Mouse (Mus musculus) B cell, adult 67 days (primary cell): ENCODE results near the gene Fndc11. TPM values are rescaled to one million over a fixed set of nuclear protein-coding genes. Genes with fewer than 3 reads are reported as not detected.

Experiments
- total RNA-seq, 2 experiments: library from RNA; stranded (reverse); gene quantifications; 4 replicates each; pipeline ENCODE4 v1.2.4; 2023

The Fndc11 gene
- under 1 TPM; 0.65 to 0.78 TPM for total RNA-seq

DNA sequence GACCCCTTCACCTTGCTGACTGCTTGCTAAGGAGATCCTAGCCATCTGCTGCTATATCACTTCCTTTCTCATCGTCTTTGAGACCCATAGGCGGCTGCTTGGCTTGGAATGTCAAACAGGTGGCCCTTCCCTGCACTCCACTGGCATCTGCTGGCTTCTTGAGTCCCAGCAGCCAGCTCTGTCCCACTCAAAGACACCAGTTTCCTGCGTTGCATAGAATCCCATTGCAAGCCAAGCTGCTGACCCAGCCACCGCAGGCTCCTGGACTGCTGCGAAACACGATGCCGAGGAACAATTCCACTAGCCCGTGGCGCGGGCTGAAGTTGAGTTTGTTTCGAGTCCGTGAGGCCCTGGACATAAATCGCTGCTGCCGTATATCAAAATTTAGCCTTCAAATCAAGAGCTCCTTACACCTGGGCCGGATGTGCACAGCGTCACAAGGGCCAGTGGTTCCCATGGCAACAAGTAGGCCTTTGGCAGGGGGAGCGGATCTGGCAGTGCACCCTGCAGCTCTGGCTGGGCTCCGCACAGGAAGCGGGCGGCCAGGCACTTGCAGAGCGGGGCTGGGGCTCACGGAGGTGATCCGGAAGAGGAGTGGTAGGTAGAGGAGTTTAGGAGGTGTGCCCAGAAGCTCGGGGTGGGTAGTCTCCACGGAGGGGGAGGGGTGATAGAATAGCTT is at the start of gene Fndc11:
Gene Fndc11 (plus strand): TSS at position 476 of the 679 bp plus-strand sequence.

DNA sequence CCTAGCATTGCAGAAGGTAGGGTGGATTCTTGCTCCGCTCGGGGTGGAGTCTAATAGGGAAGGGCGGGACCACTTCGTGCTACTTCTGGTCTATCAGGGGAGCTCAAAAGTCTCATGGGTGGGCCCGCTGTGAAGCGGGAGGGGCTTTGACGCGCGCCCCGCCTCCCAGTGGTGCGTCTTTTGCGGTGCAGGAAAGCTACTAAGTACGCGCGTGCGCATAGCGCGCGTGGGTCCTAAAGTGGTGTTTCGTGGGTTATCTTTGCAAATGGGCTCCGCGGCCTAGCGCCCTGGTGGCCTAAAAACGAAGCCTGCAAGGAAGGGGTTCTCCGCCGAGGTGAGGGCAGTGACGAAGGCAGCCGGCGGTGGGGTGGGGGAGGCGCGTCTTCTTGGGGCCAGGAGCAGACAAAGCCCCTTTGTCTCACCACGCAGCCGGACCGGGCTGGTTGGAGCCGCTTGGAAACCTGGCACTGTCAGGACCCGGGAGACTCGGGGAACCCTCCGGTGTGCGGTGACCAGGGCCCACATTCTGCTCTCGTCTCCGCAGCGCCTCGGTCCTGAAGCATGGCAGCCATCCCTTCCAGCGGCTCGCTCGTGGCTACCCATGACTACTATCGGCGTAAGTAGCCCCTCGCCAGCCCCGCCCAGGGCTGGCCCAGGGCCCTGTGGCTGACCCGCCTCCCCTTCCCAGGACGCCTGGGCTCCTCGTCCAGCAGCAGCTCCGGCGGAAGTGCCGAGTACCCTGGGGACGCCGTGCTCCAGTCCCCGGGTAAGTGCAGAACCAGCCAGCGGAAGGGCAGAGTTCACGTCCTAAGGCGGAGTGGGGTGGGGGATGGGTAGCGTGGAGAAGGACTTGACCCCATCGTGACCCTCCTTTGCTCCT is 32.5 kb upstream of the Fndc11 start, which contains the start of gene Ppdpf:
Gene Ppdpf (plus strand): TSS at position 127 of the 880 bp plus-strand sequence.

GRCm38 (mm10) chr2:181202422-181202821 is 17.4 kb upstream of the Fndc11 start, which contains the start of gene Ptk6:
Gene Ptk6 (minus strand): TSS chr2:181202789.

GRCm38 (mm10) chr2:181213021-181213445 is 6.8 kb upstream of the Fndc11 start, which contains the start of gene Srms:
Gene Srms (minus strand): TSS chr2:181213185.

DNA sequence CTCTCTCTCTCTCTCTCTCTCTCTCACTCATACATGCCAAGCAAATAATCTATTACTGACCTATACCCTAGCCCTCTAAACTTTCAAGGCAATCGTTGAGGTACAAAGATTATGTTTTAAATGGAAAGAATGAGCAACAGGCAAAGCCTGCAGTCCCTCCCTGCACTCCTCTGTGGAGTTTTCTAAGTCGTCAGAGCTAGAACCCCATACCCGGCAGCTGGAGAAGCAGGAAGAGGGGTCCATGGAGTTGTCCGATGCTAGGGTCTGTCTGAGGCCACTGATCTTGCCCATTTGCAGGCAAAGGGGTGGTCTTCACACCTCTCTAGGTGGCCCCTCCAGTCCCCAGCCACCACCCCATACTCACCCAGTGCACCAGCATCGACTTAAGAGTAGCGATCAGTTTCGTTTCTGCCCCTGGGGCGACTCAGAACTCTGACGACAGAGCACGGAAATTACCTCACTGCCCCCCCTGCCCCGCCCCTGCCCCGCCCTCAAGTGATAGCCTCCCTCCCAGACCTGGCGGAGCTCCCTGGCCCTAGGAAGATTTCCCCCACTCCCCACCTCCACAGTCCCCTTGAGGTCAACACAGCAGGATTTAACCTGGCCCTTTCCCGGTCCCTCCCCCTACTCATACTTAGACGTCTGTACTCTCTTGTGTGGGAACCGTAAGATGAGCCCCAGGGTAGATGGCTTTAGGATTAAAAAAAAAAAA is 21.9 kb downstream of the Fndc11 start, which contains the start of gene Helz2:
Gene Helz2 (minus strand): TSS at position 426 of the 712 bp plus-strand sequence.

Other genes starting within 250 kb of the Fndc11 start
- gene Col20a1, start 233.5 kb upstream of the Fndc11 start, total RNA-seq: 1 to 10 TPM; 1.0 to 1.4 TPM
- gene Chrna4, start 176.5 kb upstream of the Fndc11 start, total RNA-seq: not detected
- not detected for gene Kcnq2, start 84.7 kb upstream of the Fndc11 start, total RNA-seq
- not detected for gene Eef1a2, start 63.0 kb upstream of the Fndc11 start, total RNA-seq
- gene Ppdpf, start 32.8 kb upstream of the Fndc11 start, total RNA-seq: 100 to 1,000 TPM; 177 to 221 TPM
- under 1 TPM; 0.44 to 0.52 TPM for gene Ptk6, start 17.2 kb upstream of the Fndc11 start, total RNA-seq
- 1 to 10 TPM; 3.5 to 5.3 TPM for gene Srms, start 6.8 kb upstream of the Fndc11 start, total RNA-seq
- 100 to 1,000 TPM; 341 to 430 TPM for gene Helz2, start 22.0 kb downstream of the Fndc11 start, total RNA-seq
- 10 to 100 TPM; 52.0 to 60.7 TPM for gene Gmeb2, start 68.0 kb downstream of the Fndc11 start, total RNA-seq
- not detected for gene Stmn3, start 94.5 kb downstream of the Fndc11 start, total RNA-seq
- gene Rtel1, start 99.7 kb downstream of the Fndc11 start, total RNA-seq: 100 to 1,000 TPM; 109 to 136 TPM
- gene Zgpat, start 144.9 kb downstream of the Fndc11 start, total RNA-seq: 10 to 100 TPM; 83.0 to 85.7 TPM
- gene Arfrp1, start 145.4 kb downstream of the Fndc11 start, total RNA-seq: 100 to 1,000 TPM in 1 of 2 experiments, 10 to 100 TPM in 1; 92.9 to 100 TPM
- 10 to 100 TPM; 62.3 to 74.9 TPM for gene Lime1, start 160.1 kb downstream of the Fndc11 start, total RNA-seq
- gene Zbtb46, start 239.4 kb downstream of the Fndc11 start, total RNA-seq: 1 to 10 TPM in 1 of 2 experiments, under 1 TPM in 1; 0.83 to 2.2 TPM